Mouse (Mus musculus): ENCODE data around the gene Gm21977. TPM values are rescaled to one million over a fixed set of nuclear protein-coding genes. Genes with fewer than 3 reads are reported as not detected.
"Not testable (repeated sequence)": the region's sequence is repeated elsewhere in the genome, so short reads cannot be mapped to it uniquely, and the experiment has no call there.

Gene Gm21977
- not detected in 2 replicates for polyA plus RNA-seq (2011; ENCODE audit: insufficient read depth, insufficient read length, low read depth, missing spikeins)

DNA sequence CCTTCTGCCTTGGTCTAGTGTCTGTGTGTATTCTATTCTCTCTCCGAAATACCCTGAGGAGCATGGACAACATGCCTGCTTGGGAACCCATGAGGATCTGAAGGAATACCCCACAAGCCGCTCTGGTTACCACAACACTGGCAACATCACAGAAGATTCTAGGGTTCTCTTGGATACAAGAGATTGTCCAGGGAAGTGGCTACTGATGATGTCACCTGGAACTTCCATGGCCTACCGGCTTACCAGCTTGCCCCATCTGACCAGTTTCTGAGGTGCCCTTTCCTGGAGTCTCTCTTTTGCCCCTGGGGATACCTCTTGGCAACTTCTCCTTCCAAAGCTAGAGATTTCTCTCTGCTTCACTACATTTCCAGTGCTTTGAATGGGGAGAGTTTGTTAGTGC is at the start of gene Gm21977:
Gm21977 (minus strand) TSS at position 101 of the 400 bp plus-strand sequence.
- not testable (repeated sequence) for H3K9ac ChIP-seq (ENCODE audit: low read depth, poor library complexity, severe bottlenecking); H3K36me3 ChIP-seq (ENCODE audit: control insufficient read depth, insufficient read depth, low read length, poor library complexity, severe bottlenecking); H3K4me3 ChIP-seq (ENCODE audit: low read depth, low read length); H3K27ac ChIP-seq (ENCODE audit: insufficient read depth, low read length); H3K4me1 ChIP-seq (ENCODE audit: control insufficient read depth, insufficient read depth, low read length); H3K27me3 ChIP-seq (ENCODE audit: control insufficient read depth, insufficient read depth, low read length, poor library complexity, severe bottlenecking); H3K9me3 ChIP-seq (replicated peaks; ENCODE audit: control insufficient read depth, insufficient read depth, low read length, poor library complexity, severe bottlenecking)

Other genes with a start within 250 kb of the Gm21977 start
- not detected in 2 replicates for gene Gm3633, start 211.6 kb downstream of the Gm21977 start, polyA plus RNA-seq (2011; ENCODE audit: insufficient read depth, insufficient read length, low read depth, missing spikeins)
- not detected in 2 replicates for gene Gm10378, start 197.5 kb downstream of the Gm21977 start, polyA plus RNA-seq (2011; ENCODE audit: insufficient read depth, insufficient read length, low read depth, missing spikeins)
- gene Gm3015, start 84.7 kb downstream of the Gm21977 start, polyA plus RNA-seq (2011; ENCODE audit: insufficient read depth, insufficient read length, low read depth, missing spikeins) = not detected in 2 replicates
- gene Gm10377, start 55.5 kb downstream of the Gm21977 start, polyA plus RNA-seq (2011; ENCODE audit: insufficient read depth, insufficient read length, low read depth, missing spikeins) = not detected in 2 replicates
- gene Gm8082, start 140.1 kb upstream of the Gm21977 start, polyA plus RNA-seq (2011; ENCODE audit: insufficient read depth, insufficient read length, low read depth, missing spikeins) = not detected in 2 replicates
- gene Gm10376, start 162.2 kb upstream of the Gm21977 start, polyA plus RNA-seq (2011; ENCODE audit: insufficient read depth, insufficient read length, low read depth, missing spikeins) = not detected in 2 replicates
- gene Gm8094, start 223.2 kb upstream of the Gm21977 start, polyA plus RNA-seq (2011; ENCODE audit: insufficient read depth, insufficient read length, low read depth, missing spikeins) = not detected in 2 replicates
- gene Gm8104, start 247.1 kb upstream of the Gm21977 start, polyA plus RNA-seq (2011; ENCODE audit: insufficient read depth, insufficient read length, low read depth, missing spikeins) = not detected in 2 replicates

All from ES-Bruce4 (cell line).